Mouse (Mus musculus): Measurements from ENCODE around the gene Alox5. TPM values are rescaled to one million over a fixed set of nuclear protein-coding genes. Genes with fewer than 3 reads are reported as not detected.

Alox5 gene
- polyA plus RNA-seq, 1 experiment: 43.6 TPM

GRCm38 (mm10) chr6:116389481-116389880 is 71.5 kb downstream of the Alox5 start:
- no peak overlapping the region for H3K27ac ChIP-seq (ENCODE audit: insufficient read depth, low read depth, low read length)
- no peak overlapping the region for H3K4me3 ChIP-seq (ENCODE audit: insufficient read depth, low read length)
- peaks cover 8% of the 10 kb centered on the region for H3K4me1 ChIP-seq (ENCODE audit: control insufficient read depth, insufficient read depth, low read length)
- TF ChIP-seq CTCF (IDR thresholded peaks at IDR 0.05; ENCODE audit: low read depth, low read length) (no peak), POLR2A (IDR thresholded peaks at IDR 0.05; ENCODE audit: borderline replicate concordance, low read depth, low read length) (no peak)

DNA sequence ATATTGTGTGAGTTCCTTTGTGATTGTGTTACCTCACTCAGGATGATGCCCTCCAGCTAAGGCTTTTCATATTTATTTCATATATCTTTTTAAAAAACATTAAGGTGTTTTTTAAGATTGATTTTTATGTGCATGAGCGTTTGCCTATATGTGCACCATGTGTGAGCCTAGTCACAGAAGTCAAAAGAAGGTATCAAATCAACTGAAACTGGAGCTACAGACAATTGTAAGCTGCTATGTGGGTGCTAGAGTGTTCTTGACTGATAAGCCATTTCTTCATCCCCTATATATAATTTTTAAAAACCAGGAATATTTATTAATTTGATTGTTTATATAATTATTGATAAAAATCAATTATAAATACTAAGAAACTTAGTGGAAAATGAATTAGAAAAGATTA is 72.9 kb downstream of the Alox5 start:
- H3K4me3 ChIP-seq (ENCODE audit: insufficient read depth, low read length): no peak overlapping the region
- H3K4me1 ChIP-seq (ENCODE audit: control insufficient read depth, insufficient read depth, low read length): peaks cover 16% of the 10 kb centered on the region
- no peak overlapping the region for H3K27ac ChIP-seq (ENCODE audit: insufficient read depth, low read depth, low read length)
- no peak for TF ChIP-seq CTCF (IDR thresholded peaks at IDR 0.05; ENCODE audit: low read depth, low read length)
- TF ChIP-seq POLR2A (IDR thresholded peaks at IDR 0.05; ENCODE audit: borderline replicate concordance, low read depth, low read length): no peak

- no peak overlapping the region for H3K4me3 ChIP-seq (ENCODE audit: insufficient read depth, low read length)
- peaks cover 25% of the 10 kb centered on the region for H3K4me1 ChIP-seq (ENCODE audit: control insufficient read depth, insufficient read depth, low read length)
- no peak for TF ChIP-seq POLR2A (IDR thresholded peaks at IDR 0.05; ENCODE audit: borderline replicate concordance, low read depth, low read length)
- H3K27ac ChIP-seq (ENCODE audit: insufficient read depth, low read depth, low read length): no peak overlapping the region
Observed at GRCm38 (mm10) chr6:116386506-116386905, 74.5 kb downstream of the Alox5 start.

DNA sequence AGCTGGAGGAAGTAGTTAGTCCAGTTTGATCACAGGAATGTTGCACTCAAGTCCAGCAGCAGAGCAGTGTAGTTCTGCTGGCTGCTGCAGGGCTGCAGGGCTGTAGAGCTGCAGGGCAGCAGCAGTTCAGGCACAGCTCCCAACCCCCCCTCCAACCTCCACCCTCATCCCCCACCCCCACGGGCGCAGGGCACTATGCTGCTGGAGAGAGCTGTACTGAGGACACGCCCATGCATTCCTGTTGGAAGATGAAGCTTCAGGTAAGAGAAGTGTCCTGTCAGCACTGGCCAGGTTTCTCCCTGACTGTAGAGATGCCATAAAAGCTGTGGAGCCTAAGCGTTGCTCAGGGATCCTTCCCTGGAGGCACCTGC is 74.9 kb downstream of the Alox5 start:
- TF ChIP-seq CTCF (IDR thresholded peaks at IDR 0.05; ENCODE audit: low read depth, low read length): no peak
- no peak for TF ChIP-seq POLR2A (IDR thresholded peaks at IDR 0.05; ENCODE audit: borderline replicate concordance, low read depth, low read length)
- peaks cover 29% of the 10 kb centered on the region for H3K4me1 ChIP-seq (ENCODE audit: control insufficient read depth, insufficient read depth, low read length)
- H3K27ac ChIP-seq (ENCODE audit: insufficient read depth, low read depth, low read length): no peak overlapping the region
- H3K4me3 ChIP-seq (ENCODE audit: insufficient read depth, low read length): no peak overlapping the region

DNA sequence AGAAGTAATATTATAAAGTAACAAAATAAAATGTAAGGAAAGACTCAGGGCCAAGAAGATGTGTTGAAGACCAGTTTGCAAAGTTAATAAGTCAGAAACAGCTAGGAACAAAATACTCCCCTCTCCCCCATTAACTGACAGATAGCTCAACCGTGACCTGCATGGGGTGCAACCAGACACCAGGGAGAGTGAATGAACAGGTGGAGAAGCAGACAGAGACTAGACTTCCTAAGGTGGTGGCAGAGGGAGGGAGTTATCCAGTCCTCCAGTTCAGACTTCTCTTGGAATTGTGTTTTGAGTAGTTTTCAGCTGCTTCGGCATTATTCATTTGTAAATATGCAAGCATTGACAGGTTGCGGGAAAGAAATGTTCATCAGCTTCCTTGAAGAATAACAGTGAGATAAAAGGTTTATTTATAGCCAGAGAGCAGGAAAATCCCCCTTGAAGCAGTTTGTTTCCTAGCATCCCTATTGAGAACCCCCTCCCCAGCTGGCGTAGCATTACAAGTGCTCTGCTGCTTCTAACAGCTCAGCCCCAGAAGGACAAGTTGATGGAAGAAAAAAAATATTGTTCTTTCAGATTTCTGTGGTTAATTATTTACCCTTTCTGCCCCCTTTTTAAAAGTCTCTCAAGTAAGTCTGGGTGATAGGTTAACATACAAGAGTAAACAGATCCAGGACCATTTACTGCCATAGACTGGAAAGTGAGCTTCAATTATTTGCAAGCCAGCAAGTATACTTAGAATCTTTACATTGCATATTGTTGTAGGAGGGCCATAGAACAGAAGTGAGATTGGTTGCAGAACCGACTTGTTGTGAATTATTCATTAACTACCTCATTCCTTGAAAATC is 75.6 kb downstream of the Alox5 start:
- H3K4me3 ChIP-seq (ENCODE audit: insufficient read depth, low read length): no peak overlapping the region
- TF ChIP-seq CTCF (IDR thresholded peaks at IDR 0.05; ENCODE audit: low read depth, low read length) (no peak), POLR2A (IDR thresholded peaks at IDR 0.05; ENCODE audit: borderline replicate concordance, low read depth, low read length) (no peak)
- no peak overlapping the region for H3K27ac ChIP-seq (ENCODE audit: insufficient read depth, low read depth, low read length)
- H3K4me1 ChIP-seq (ENCODE audit: control insufficient read depth, insufficient read depth, low read length): peaks cover 29% of the 10 kb centered on the region

GRCm38 (mm10) chr6:116383582-116383981 is 77.4 kb downstream of the Alox5 start:
- peaks cover 32% of the 10 kb centered on the region for H3K4me1 ChIP-seq (ENCODE audit: control insufficient read depth, insufficient read depth, low read length)
- H3K27ac ChIP-seq (ENCODE audit: insufficient read depth, low read depth, low read length): no peak overlapping the region
- no peak overlapping the region for H3K4me3 ChIP-seq (ENCODE audit: insufficient read depth, low read length)
- TF ChIP-seq POLR2A (IDR thresholded peaks at IDR 0.05; ENCODE audit: borderline replicate concordance, low read depth, low read length) (no peak), CTCF (IDR thresholded peaks at IDR 0.05; ENCODE audit: low read depth, low read length) (no peak)

GRCm38 (mm10) chr6:116381605-116382004 is 79.4 kb downstream of the Alox5 start:
- Histone ChIP-seq H3K4me1 (ENCODE audit: control insufficient read depth, insufficient read depth, low read length) (peaks cover 32% of the 10 kb centered on the region), H3K27ac (ENCODE audit: insufficient read depth, low read depth, low read length) (no peak overlapping the region), H3K4me3 (ENCODE audit: insufficient read depth, low read length) (no peak overlapping the region)
- no peak for TF ChIP-seq CTCF (IDR thresholded peaks at IDR 0.05; ENCODE audit: low read depth, low read length)
- TF ChIP-seq POLR2A (IDR thresholded peaks at IDR 0.05; ENCODE audit: borderline replicate concordance, low read depth, low read length): no peak

DNA sequence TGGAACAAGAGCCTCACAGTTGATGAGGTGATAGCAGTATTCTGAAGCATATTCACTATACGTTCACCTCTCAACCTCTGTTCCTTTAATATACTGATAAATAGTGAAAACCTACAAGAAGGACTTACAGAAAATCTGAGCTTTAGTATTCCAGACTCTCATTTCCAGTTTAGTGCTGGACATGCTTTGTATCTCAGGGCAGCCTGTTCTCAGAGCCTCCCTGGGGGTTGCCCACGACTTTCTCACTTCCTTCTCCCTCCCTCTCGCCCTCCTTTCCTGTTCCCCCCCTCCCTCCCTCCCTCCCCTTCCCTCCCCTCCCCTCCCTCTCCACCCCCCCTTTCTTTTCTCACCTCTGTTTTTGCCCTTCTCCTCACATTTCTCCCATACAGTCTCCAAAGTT is 80.8 kb downstream of the Alox5 start:
- Histone ChIP-seq H3K4me1 (ENCODE audit: control insufficient read depth, insufficient read depth, low read length) (peaks cover 25% of the 10 kb centered on the region), H3K4me3 (ENCODE audit: insufficient read depth, low read length) (no peak overlapping the region), H3K27ac (ENCODE audit: insufficient read depth, low read depth, low read length) (no peak overlapping the region)
- TF ChIP-seq POLR2A (IDR thresholded peaks at IDR 0.05; ENCODE audit: borderline replicate concordance, low read depth, low read length) (no peak), CTCF (IDR thresholded peaks at IDR 0.05; ENCODE audit: low read depth, low read length) (no peak)

- TF ChIP-seq POLR2A (IDR thresholded peaks at IDR 0.05; ENCODE audit: borderline replicate concordance, low read depth, low read length) (no peak), CTCF (IDR thresholded peaks at IDR 0.05; ENCODE audit: low read depth, low read length) (no peak)
- Histone ChIP-seq H3K27ac (ENCODE audit: insufficient read depth, low read depth, low read length) (no peak overlapping the region), H3K4me1 (ENCODE audit: control insufficient read depth, insufficient read depth, low read length) (peaks cover 32% of the 10 kb centered on the region), H3K4me3 (ENCODE audit: insufficient read depth, low read length) (no peak overlapping the region)
Observed at GRCm38 (mm10) chr6:116378892-116379291, 82.1 kb downstream of the Alox5 start.

DNA sequence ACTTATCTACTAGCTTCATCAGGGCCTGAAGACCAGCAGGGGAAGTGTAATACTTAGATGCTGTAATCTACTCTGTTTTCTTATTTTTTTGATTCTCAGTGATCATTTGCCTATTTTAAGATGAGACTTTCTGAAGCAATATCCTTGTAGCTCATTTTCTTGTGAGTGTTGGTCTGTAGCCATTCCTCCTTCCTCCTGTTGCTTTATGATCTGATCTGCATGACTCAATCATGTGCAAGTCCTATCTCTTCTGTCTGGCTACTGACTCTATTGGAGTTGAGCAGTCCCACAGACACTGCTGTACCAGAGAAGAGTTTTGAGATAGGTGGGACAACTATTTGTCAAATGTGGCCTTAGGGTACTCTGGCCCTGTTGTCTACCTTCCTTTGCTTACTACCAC is 86.4 kb downstream of the Alox5 start:
- Histone ChIP-seq H3K4me1 (ENCODE audit: control insufficient read depth, insufficient read depth, low read length) (peaks cover 18% of the 10 kb centered on the region), H3K4me3 (ENCODE audit: insufficient read depth, low read length) (no peak overlapping the region), H3K27ac (ENCODE audit: insufficient read depth, low read depth, low read length) (no peak overlapping the region)
- TF ChIP-seq CTCF (IDR thresholded peaks at IDR 0.05; ENCODE audit: low read depth, low read length): no peak
